Mouse (Mus musculus) liver, adult 2 months (tissue): ENCODE data around the gene Emc10. TPM values are rescaled to one million over a fixed set of nuclear protein-coding genes. Genes with fewer than 3 reads are reported as not detected.
A peak's percentile ranks its signal among the peaks of the same experiment; 100 is the strongest.

Source experiments
- DNase-seq: peaks from one replicate; pipeline ENCODE4 v3.0.0-alpha.2; 2011; ENCODE audit warnings: low read depth, low spot score; ENCODE audit errors: extremely low read depth
- H3K27ac ChIP-seq: fragments of 200-500 bp; replicated peaks from 2 replicates; pipeline ENCODE4 v1.5.1; 2012; ENCODE audit warnings: low read depth, mild to moderate bottlenecking, control low read depth, inconsistent platforms, low read length; ENCODE audit not compliant: insufficient read depth
- H3K27me3 ChIP-seq: fragments of 200-500 bp; 2 replicates; pipeline ENCODE4 v1.6.1; 2012; ENCODE audit warnings: mild to moderate bottlenecking, moderate library complexity, low read length, inconsistent platforms; ENCODE audit not compliant: control insufficient read depth, insufficient read depth
- H3K36me3 ChIP-seq: fragments of 200-500 bp; 2 replicates; pipeline ENCODE4 v1.6.1; 2012; ENCODE audit warnings: low read length, inconsistent platforms; ENCODE audit not compliant: control insufficient read depth, insufficient read depth
- H3K4me1 ChIP-seq: fragments of 200-500 bp; 2 replicates; pipeline ENCODE4 v1.6.1; 2011; ENCODE audit warnings: low read length; ENCODE audit not compliant: control insufficient read depth, insufficient read depth
- H3K4me3 ChIP-seq: fragments of 200-500 bp; 2 replicates; pipeline ENCODE4 v1.5.1; 2011; ENCODE audit warnings: low read depth, mild to moderate bottlenecking, control low read depth, low read length, moderate library complexity; ENCODE audit not compliant: insufficient read depth
- H3K79me2 ChIP-seq: fragments of 200-500 bp; 2 replicates; pipeline ENCODE4 v1.6.1; 2012; ENCODE audit warnings: inconsistent platforms, mild to moderate bottlenecking, low read length, moderate library complexity; ENCODE audit not compliant: control insufficient read depth, insufficient read depth
- H3K9ac ChIP-seq: fragments of 200-500 bp; 2 replicates; pipeline ENCODE4 v1.6.1; 2012; ENCODE audit warnings: low read depth, mild to moderate bottlenecking, control low read depth, inconsistent platforms, low read length
- CTCF ChIP-seq: fragments of 200-500 bp; IDR thresholded peaks from 2 replicates; pipeline ENCODE4 v1.5.1; 2011; ENCODE audit warnings: low read depth, low read length, control low read depth
- POLR2A ChIP-seq: fragments of 200-500 bp; IDR thresholded peaks from 2 replicates; pipeline ENCODE4 v1.6.1; 2011; ENCODE audit warnings: low read length, control low read depth; ENCODE audit not compliant: insufficient read depth; ENCODE audit errors: extremely low read depth
- WGBS: fragments of 180-500 bp; shearing (Covaris S2); methylation state at CpG from one replicate; pipeline ENCODE4 v1.1.7; 2018; 5-methylcytosine and 5-hydroxymethylcytosine counted together
- polyA plus RNA-seq: library from polyadenylated mRNA; depleted of rRNA; stranded (reverse); fragments of >200 nt; gene quantifications from 2 replicates; pipeline ENCODE4 v1.2.3, GENCODE M21; 2012; rRNA removed
- total RNA-seq: library from RNA; depleted of rRNA; stranded (reverse); fragments of >200 nt; gene quantifications from 2 replicates; pipeline ENCODE4 v1.2.3, GENCODE M21; 2014; rRNA removed

Gene Emc10
- total RNA-seq (29.7 and 40.5 TPM in 2 replicates), polyA plus RNA-seq (227 and 287 TPM in 2 replicates)

DNA sequence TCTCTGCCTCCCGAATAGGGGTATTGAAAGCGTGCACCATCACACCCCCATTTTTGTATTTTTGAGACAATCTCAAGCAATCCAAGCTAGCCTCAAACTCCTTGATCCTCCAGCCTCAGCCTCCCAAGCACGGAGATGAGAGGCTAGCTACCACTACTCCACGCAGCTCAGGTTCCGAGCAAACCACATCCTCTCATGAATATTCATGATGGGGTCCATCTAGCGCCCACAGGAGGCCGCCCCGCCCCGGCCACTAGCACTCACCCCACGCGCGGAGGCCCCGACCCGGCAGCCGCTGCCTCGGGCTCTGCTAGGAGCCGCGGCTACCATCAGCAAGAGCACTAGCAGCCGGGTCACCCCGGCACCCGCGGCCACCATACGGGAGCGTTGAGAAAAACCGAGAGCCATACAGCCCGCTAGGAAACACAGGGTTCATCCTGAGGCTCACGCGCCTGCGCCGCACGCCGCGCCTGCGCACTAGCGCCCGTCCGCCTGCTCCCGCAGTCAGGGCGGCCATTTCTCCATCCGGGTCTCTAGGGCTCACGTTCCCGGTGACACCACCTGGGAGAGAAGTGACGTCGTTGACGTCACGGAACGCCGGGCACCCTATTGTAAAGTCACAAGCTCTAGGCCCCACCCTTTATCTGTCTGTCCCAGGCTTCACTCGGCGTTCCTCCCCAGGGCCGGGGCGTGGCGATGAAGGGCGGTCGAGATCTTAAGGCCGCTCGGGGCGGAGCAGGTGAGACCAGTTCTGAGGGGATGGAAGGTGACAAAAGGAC is at the start of gene Emc10, which contains the start of gene Fam71e1:
Gene Emc10 (minus strand): TSS at position 538 of the 779 bp plus-strand sequence.
Gene Fam71e1 (plus strand): TSS at position 590 of the 779 bp plus-strand sequence.
- Histone ChIP-seq H3K27ac (peak within 1 kb of the TSS; percentile 77), H3K4me1 (peaks cover 25% of the 10 kb centered on the region), H3K4me3 (peak within 1 kb of the TSS; percentile 67), H3K79me2 (peaks cover 8% of the 10 kb centered on the region; the same call in 1 of the 2 replicates), H3K36me3 (no peaks in the 10 kb centered on the region), H3K27me3 (no peaks in the 10 kb centered on the region), H3K9ac (peak within 1 kb of the TSS; percentile 73)
- peak; percentile 91 for DNase-seq
- under 1% methylated on average over 58 of the region's 58 CpGs for WGBS
- TF ChIP-seq CTCF (no peak), POLR2A (peak; percentile 33; the same call in 1 of the 2 replicates)

GRCm38 (mm10) chr7:44543071-44543470 is 46.7 kb upstream of the Emc10 start:
- TF ChIP-seq POLR2A (no peak), CTCF (no peak)
- Histone ChIP-seq H3K27ac (no peak overlapping the region), H3K36me3 (no peaks in the 10 kb centered on the region), H3K79me2 (no peaks in the 10 kb centered on the region), H3K9ac (no peak overlapping the region), H3K4me3 (no peak overlapping the region), H3K4me1 (no peaks in the 10 kb centered on the region), H3K27me3 (no peaks in the 10 kb centered on the region)
- 93% methylated on average over 12 of the region's 12 CpGs for WGBS
- no peak for DNase-seq

- 92% methylated on average over 11 of the region's 11 CpGs for WGBS
- H3K27me3 ChIP-seq: no peaks in the 10 kb centered on the region
- no peak overlapping the region for H3K9ac ChIP-seq
- no peaks in the 10 kb centered on the region for H3K36me3 ChIP-seq
- H3K4me1 ChIP-seq: no peaks in the 10 kb centered on the region
- H3K79me2 ChIP-seq: no peaks in the 10 kb centered on the region
- DNase-seq: no peak
- H3K27ac ChIP-seq: no peak overlapping the region
- TF ChIP-seq POLR2A (no peak), CTCF (no peak)
- H3K4me3 ChIP-seq: no peak overlapping the region
These were observed 46.2 kb upstream of the Emc10 start for GRCm38 (mm10) chr7:44542555-44542954.

DNA sequence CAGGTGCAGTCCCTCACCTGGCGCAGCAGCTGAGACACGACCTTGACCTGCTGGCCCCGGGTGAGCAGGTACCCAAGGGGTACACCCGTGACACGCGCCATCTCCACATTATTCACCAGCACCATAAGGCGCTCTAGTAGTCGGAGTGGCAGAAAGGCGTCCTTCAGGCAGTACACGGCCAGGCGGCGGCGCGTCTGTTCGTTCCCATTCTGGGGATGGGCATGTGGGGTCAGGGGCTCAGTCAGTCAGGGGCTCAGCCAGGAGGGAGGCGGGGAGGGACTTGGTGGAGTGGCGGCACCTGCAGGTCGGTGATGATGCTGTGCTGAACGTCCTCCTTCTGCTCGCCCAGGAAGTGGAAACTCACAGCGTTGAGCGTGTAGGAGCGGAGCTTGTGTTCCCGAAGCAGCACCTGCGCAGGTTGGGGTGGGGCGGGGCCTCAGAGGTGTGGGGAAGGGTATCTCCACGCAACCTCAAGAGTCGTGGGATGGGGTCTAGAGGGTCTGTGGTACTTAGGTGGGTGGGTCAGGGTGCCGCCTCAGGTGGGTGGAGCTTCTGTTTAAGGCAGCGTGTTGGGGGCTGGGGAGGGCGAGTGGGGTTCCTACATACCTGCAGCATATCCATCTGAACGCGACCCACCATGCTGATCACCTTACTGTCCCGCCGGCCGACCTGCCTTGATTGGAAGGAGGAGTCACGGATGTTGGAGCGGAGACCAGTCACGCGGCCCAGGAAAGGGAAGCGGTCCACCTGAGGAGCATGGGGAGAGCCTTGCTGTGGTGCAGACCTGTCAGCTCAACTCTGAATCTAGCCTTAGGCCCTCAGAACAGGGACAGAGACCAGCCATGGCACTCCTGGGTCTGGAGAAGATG is 42.7 kb upstream of the Emc10 start:
- no peaks in the 10 kb centered on the region for H3K36me3 ChIP-seq
- no peaks in the 10 kb centered on the region for H3K79me2 ChIP-seq
- H3K27me3 ChIP-seq: no peaks in the 10 kb centered on the region
- no peak for DNase-seq
- H3K4me1 ChIP-seq: no peaks in the 10 kb centered on the region
- TF ChIP-seq POLR2A (no peak), CTCF (no peak)
- H3K4me3 ChIP-seq: no peak overlapping the region
- no peak overlapping the region for H3K9ac ChIP-seq
- WGBS: 95% methylated on average over 41 of the region's 41 CpGs
- no peak overlapping the region for H3K27ac ChIP-seq

- no peak overlapping the region for H3K27ac ChIP-seq
- no peaks in the 10 kb centered on the region for H3K4me1 ChIP-seq
- WGBS: 95% methylated on average over 13 of the region's 13 CpGs
- H3K36me3 ChIP-seq: no peaks in the 10 kb centered on the region
- no peaks in the 10 kb centered on the region for H3K27me3 ChIP-seq
- no peak for DNase-seq
- H3K4me3 ChIP-seq: no peak overlapping the region
- no peaks in the 10 kb centered on the region for H3K79me2 ChIP-seq
- no peak for TF ChIP-seq POLR2A
- no peak for TF ChIP-seq CTCF
- H3K9ac ChIP-seq: no peak overlapping the region
These were observed 41.2 kb upstream of the Emc10 start for GRCm38 (mm10) chr7:44537496-44537895.
